Mouse (Mus musculus): ENCODE measurements around the gene Poll.

DNA sequence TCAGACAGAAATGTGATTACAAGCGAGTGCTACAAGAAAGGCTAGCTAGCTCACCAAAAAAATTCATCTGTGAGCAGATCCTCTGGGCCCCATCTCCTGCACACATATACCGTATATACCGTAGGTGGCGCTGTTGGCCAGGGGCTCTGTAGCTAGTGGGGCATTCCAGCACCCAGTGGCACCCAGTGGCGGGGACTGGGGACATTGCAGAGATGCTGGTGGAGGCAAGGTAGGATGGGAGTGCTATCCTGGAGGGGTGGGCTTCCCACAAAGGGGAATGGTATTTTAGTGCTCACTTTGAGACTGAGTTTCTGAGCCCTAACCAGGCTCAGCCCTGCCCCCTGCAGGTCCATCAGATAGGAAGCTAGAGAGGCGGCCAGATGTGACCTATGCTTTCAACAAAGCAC lies 13.5 kb upstream of the Poll start:
- TF ChIP-seq POLR2A (IDR thresholded peaks at IDR 0.05; ENCODE audit: insufficient read depth, low read depth, low read length) (no peak), CTCF (IDR thresholded peaks at IDR 0.05) (peak; percentile 92), EP300 (IDR thresholded peaks at IDR 0.05; ENCODE audit: insufficient read depth, low read depth, low read length) (peak; percentile 86; the same call in 1 of the 2 replicates)

Data from heart, adult 2 months (tissue).